Mouse (Mus musculus) hindbrain, embryonic 11.5 days (tissue): ENCODE results near the gene Ric8b. TPM values are rescaled to one million over a fixed set of nuclear protein-coding genes. Genes with fewer than 3 reads are reported as not detected.

Source experiments
- ATAC-seq: fragments of 200-750 bp; cut with Nextera tagmentation; 2 replicates; pipeline ENCODE4 v1.8.0; 2017; ENCODE audit warnings: mild to moderate bottlenecking, moderate TSS enrichment, moderate library complexity; ENCODE audit not compliant: low FRiP score
- DNase-seq: peaks from one replicate; pipeline ENCODE4 v3.0.0-alpha.2; 2015; ENCODE audit warnings: low spot score
- H3K27ac ChIP-seq: fragments of 300-500 bp; sonication (generic); 2 replicates; pipeline ENCODE4 v1.5.1; 2014; ENCODE audit warnings: mild to moderate bottlenecking, low read depth, low read length
- H3K27me3 ChIP-seq: fragments of 300-500 bp; sonication (generic); 2 replicates; pipeline ENCODE4 v1.6.1; 2014; ENCODE audit warnings: mild to moderate bottlenecking, low read length, moderate library complexity, mixed read lengths; ENCODE audit not compliant: control insufficient read depth, insufficient read depth
- H3K36me3 ChIP-seq: fragments of 300-500 bp; sonication (generic); 2 replicates; pipeline ENCODE4 v1.6.1; 2014; ENCODE audit warnings: mild to moderate bottlenecking, low read length, moderate library complexity, mixed read lengths; ENCODE audit not compliant: control insufficient read depth, insufficient read depth
- H3K4me1 ChIP-seq: fragments of 300-500 bp; sonication (generic); replicated peaks from 2 replicates; pipeline ENCODE4 v1.6.1; 2014; ENCODE audit warnings: low read length, mixed read lengths; ENCODE audit not compliant: control insufficient read depth, insufficient read depth
- H3K4me2 ChIP-seq: fragments of 300-500 bp; sonication (generic); replicated peaks from 2 replicates; pipeline ENCODE4 v1.6.1; 2014; ENCODE audit warnings: mild to moderate bottlenecking, low read depth, low read length
- H3K4me3 ChIP-seq: fragments of 300-500 bp; sonication (generic); 2 replicates; pipeline ENCODE4 v1.5.1; 2014; ENCODE audit warnings: low read depth, low read length
- H3K9ac ChIP-seq: fragments of 300-500 bp; sonication (generic); 2 replicates; pipeline ENCODE4 v1.6.1; 2014; ENCODE audit warnings: low read depth, low read length
- H3K9me3 ChIP-seq: fragments of 300-500 bp; sonication (generic); 2 replicates; pipeline ENCODE4 v1.6.1; 2016; ENCODE audit warnings: low read length; ENCODE audit not compliant: control insufficient read depth
- WGBS: fragments of 180-500 bp; shearing (Covaris S2); extraction: QIAGEN DNeasy Blood & Tissue Kit; methylation state at CpG from one replicate; pipeline ENCODE4 v1.1.7; 2014; 5-methylcytosine and 5-hydroxymethylcytosine counted together
- polyA plus RNA-seq: library from polyadenylated mRNA; unstranded; fragments of >200 nt; fragmentation: Nextera tagmentation; extraction: Ambion mirVana; gene quantifications from 2 replicates; pipeline ENCODE4 v1.2.1, GENCODE M21; 2014

Ric8b gene
- polyA plus RNA-seq, 1 experiment from 2014 or later = 33.7 TPM

DNA sequence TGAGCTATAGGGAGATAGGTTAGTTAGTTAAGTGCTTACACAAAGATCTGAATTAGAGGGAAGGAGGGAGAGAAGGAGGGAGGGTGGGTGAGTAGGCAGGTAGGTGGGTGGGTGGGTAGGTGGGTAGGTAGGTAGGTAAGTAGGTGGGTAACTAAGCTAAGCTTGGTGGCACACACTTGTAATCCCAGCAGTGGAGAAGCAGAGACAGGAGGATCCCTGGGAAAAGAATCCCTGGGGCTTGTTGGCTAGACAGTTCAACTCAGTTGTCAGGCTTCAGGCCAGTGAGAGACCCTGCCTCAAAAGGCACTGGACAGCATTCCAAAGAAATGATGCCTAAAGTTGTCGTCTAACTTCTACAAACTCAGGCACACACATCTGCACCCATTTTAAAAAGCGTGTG, 64.0 kb downstream of the Ric8b start:
- no peaks in the 10 kb centered on the region for H3K4me1 ChIP-seq
- WGBS = 94% methylated on average over 2 of the region's 2 CpGs
- H3K36me3 ChIP-seq = no peaks in the 10 kb centered on the region
- no peak overlapping the region for H3K4me2 ChIP-seq
- no peaks in the 10 kb centered on the region for H3K27me3 ChIP-seq
- no peaks in the 10 kb centered on the region for H3K9me3 ChIP-seq
- no peak overlapping the region for H3K4me3 ChIP-seq
- no peak overlapping the region for H3K27ac ChIP-seq
- no peak overlapping the region for H3K9ac ChIP-seq
- DNase-seq (no peak), ATAC-seq (no peak)

- WGBS = 90% methylated on average over 6 of the region's 7 CpGs
- no peaks in the 10 kb centered on the region for H3K36me3 ChIP-seq
- no peak for ATAC-seq
These were observed 65.3 kb downstream of the Ric8b start for GRCm38 (mm10) chr10:84982675-84983074.

DNA sequence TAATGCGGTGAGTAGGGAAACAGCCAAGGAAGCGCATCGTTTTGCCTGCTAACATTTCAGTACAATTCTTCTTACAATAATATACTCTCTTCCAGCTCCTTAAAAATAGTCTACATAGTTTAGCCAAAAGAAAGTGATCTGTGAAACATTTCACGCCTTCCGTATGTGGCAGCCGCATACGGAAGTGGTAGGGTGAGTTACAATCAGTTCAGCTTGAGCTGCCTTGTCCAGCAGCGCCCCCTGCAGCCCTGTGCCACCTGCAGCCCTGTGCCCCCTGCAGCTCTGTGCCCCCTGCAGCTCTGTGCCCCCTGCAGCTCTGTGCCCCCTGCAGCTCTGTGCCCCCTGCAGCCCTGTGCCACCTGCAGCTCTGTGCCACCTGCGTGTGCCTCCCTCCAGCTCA, 68.5 kb downstream of the Ric8b start:
- ATAC-seq (no peak), DNase-seq (peak; percentile 33)
- H3K9ac ChIP-seq = no peak overlapping the region
- H3K36me3 ChIP-seq = no peaks in the 10 kb centered on the region
- H3K27ac ChIP-seq = no peak overlapping the region
- H3K27me3 ChIP-seq = no peaks in the 10 kb centered on the region
- no peaks in the 10 kb centered on the region for H3K9me3 ChIP-seq
- no peaks in the 10 kb centered on the region for H3K4me1 ChIP-seq
- WGBS = 83% methylated on average over 9 of the region's 9 CpGs
- H3K4me2 ChIP-seq = no peak overlapping the region
- no peak overlapping the region for H3K4me3 ChIP-seq

More at GRCm38 (mm10) chr10:84982675-84983074, 65.3 kb downstream of the Ric8b start:
- H3K27ac ChIP-seq = no peak overlapping the region
- H3K4me3 ChIP-seq = no peak overlapping the region
- H3K9ac ChIP-seq = no peak overlapping the region
- H3K27me3 ChIP-seq = no peaks in the 10 kb centered on the region
- no peak for DNase-seq
- H3K4me2 ChIP-seq = no peak overlapping the region
- H3K4me1 ChIP-seq = no peaks in the 10 kb centered on the region
- H3K9me3 ChIP-seq = no peaks in the 10 kb centered on the region

GRCm38 (mm10) chr10:84987666-84988065, 70.2 kb downstream of the Ric8b start:
- no peaks in the 10 kb centered on the region for H3K4me1 ChIP-seq
- H3K4me2 ChIP-seq = no peak overlapping the region
- no peak for ATAC-seq
- DNase-seq = no peak
- no peaks in the 10 kb centered on the region for H3K9me3 ChIP-seq
- H3K27ac ChIP-seq = no peak overlapping the region
- 76% methylated on average over 4 of the region's 4 CpGs for WGBS
- no peaks in the 10 kb centered on the region for H3K36me3 ChIP-seq
- no peak overlapping the region for H3K9ac ChIP-seq
- H3K4me3 ChIP-seq = no peak overlapping the region
- H3K27me3 ChIP-seq = no peaks in the 10 kb centered on the region

DNA sequence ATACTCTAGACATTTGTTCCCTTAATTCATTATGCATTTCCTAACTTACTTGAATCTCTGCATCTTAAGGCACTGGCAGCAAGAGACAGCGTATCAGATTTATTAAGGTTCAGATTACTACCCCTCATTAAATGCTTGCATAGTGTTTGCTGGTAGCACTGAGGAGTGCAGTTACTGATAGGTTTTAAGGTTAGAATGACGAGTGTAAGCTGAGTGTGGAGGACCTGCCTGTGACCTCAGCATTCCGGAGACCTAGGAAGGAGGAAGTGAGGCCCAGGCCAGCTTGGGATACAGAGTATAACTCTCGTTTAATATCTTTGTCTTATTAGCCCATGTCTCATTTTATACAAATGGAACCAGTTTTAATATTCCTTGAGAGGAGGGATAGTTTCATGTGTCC, 71.2 kb downstream of the Ric8b start:
- DNase-seq = no peak
- Histone ChIP-seq H3K4me3 (no peak overlapping the region), H3K9ac (no peak overlapping the region), H3K36me3 (no peaks in the 10 kb centered on the region), H3K27ac (no peak overlapping the region), H3K4me2 (no peak overlapping the region), H3K4me1 (no peaks in the 10 kb centered on the region), H3K27me3 (no peaks in the 10 kb centered on the region), H3K9me3 (no peaks in the 10 kb centered on the region)
- 75% methylated on average over 4 of the region's 4 CpGs for WGBS
- ATAC-seq = no peak

GRCm38 (mm10) chr10:84994346-84994745, 76.9 kb downstream of the Ric8b start:
- no peak overlapping the region for H3K4me3 ChIP-seq
- no peak overlapping the region for H3K4me2 ChIP-seq
- no peak for DNase-seq
- H3K9ac ChIP-seq = no peak overlapping the region
- no peaks in the 10 kb centered on the region for H3K4me1 ChIP-seq
- ATAC-seq = no peak
- H3K9me3 ChIP-seq = no peaks in the 10 kb centered on the region
- no peaks in the 10 kb centered on the region for H3K27me3 ChIP-seq
- no peak overlapping the region for H3K27ac ChIP-seq
- no peaks in the 10 kb centered on the region; the same call in 1 of the 2 replicates for H3K36me3 ChIP-seq
- 86% methylated on average over 4 of the region's 4 CpGs for WGBS

DNA sequence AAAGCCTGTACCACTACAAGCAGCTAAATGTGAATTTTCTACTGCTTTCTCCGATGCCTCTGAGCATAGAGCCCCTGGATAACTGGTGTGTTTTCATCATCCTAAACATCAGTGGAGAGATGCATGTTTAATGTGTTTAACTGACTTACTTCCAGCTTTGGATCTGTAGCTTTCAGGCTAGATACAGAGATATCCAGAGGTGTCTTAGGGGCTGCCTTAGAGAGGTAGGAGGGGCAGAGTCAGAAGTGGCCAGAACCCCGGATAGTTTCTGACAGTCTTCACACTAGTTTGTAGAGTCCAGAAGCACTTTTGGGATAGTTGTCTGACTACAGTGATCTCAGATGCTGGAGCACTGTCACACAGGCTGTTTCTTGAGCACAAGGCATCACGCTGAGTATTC, 77.6 kb downstream of the Ric8b start:
- H3K9me3 ChIP-seq = no peaks in the 10 kb centered on the region
- no peak overlapping the region for H3K4me2 ChIP-seq
- H3K27me3 ChIP-seq = no peaks in the 10 kb centered on the region
- no peaks in the 10 kb centered on the region for H3K4me1 ChIP-seq
- no peaks in the 10 kb centered on the region; the same call in 1 of the 2 replicates for H3K36me3 ChIP-seq
- WGBS = 99% methylated on average over 3 of the region's 3 CpGs
- no peak overlapping the region for H3K9ac ChIP-seq
- no peak overlapping the region for H3K27ac ChIP-seq
- DNase-seq = no peak
- ATAC-seq = no peak
- no peak overlapping the region for H3K4me3 ChIP-seq

- Histone ChIP-seq H3K27me3 (no peaks in the 10 kb centered on the region), H3K27ac (no peak overlapping the region), H3K4me1 (no peaks in the 10 kb centered on the region), H3K4me2 (no peak overlapping the region), H3K4me3 (no peak overlapping the region), H3K9me3 (no peaks in the 10 kb centered on the region), H3K9ac (no peak overlapping the region), H3K36me3 (no peaks in the 10 kb centered on the region; the same call in 1 of the 2 replicates)
- DNase-seq (no peak), ATAC-seq (no peak)
- 85% methylated on average over 6 of the region's 6 CpGs for WGBS
These were observed 79.0 kb downstream of the Ric8b start for GRCm38 (mm10) chr10:84996366-84996765.

- DNase-seq (no peak), ATAC-seq (no peak)
- no peak overlapping the region for H3K4me3 ChIP-seq
- H3K4me2 ChIP-seq = no peak overlapping the region
- H3K9me3 ChIP-seq = no peaks in the 10 kb centered on the region
- H3K27ac ChIP-seq = no peak overlapping the region
- no peaks in the 10 kb centered on the region; the same call in 1 of the 2 replicates for H3K36me3 ChIP-seq
- H3K4me1 ChIP-seq = no peaks in the 10 kb centered on the region
- no peaks in the 10 kb centered on the region for H3K27me3 ChIP-seq
- H3K9ac ChIP-seq = no peak overlapping the region
- WGBS = 79% methylated on average over 10 of the region's 10 CpGs
These were observed 80.3 kb downstream of the Ric8b start for GRCm38 (mm10) chr10:84997571-84998224.
